Mouse (Mus musculus) liver, embryonic 15.5 days (tissue): Measurements from ENCODE around the gene Lysmd3. TPM values are rescaled to one million over a fixed set of nuclear protein-coding genes. Genes with fewer than 3 reads are reported as not detected.
"Not testable (repeated sequence)": the region's sequence is repeated elsewhere in the genome, so short reads cannot be mapped to it uniquely, and the experiment has no call there.

ENCODE experiments used
- ATAC-seq: fragments of 200-750 bp; cut with Nextera tagmentation; 2 replicates; pipeline ENCODE4 v1.8.0; 2017; ENCODE audit warnings: moderate number of reproducible peaks, mild to moderate bottlenecking, moderate library complexity; ENCODE audit not compliant: insufficient read depth
- H3K27ac ChIP-seq: fragments of 300-500 bp; sonication (generic); replicated peaks from 2 replicates; pipeline ENCODE4 v1.5.1; 2015; ENCODE audit warnings: mild to moderate bottlenecking, inconsistent platforms
- H3K27me3 ChIP-seq: fragments of 300-500 bp; sonication (generic); 2 replicates; pipeline ENCODE4 v1.6.1; 2015; ENCODE audit warnings: mild to moderate bottlenecking, inconsistent platforms
- H3K36me3 ChIP-seq: fragments of 300-500 bp; sonication (generic); replicated peaks from 2 replicates; pipeline ENCODE4 v1.6.1; 2015; ENCODE audit warnings: moderate library complexity, mild to moderate bottlenecking, inconsistent platforms
- H3K4me1 ChIP-seq: fragments of 300-500 bp; sonication (generic); replicated peaks from 2 replicates; pipeline ENCODE4 v1.6.1; 2015; ENCODE audit warnings: inconsistent platforms
- H3K4me2 ChIP-seq: fragments of 300-500 bp; sonication (generic); 2 replicates; pipeline ENCODE4 v1.6.1; 2015; ENCODE audit warnings: moderate library complexity, mild to moderate bottlenecking, inconsistent platforms
- H3K4me3 ChIP-seq: fragments of 300-500 bp; sonication (generic); replicated peaks from 2 replicates; pipeline ENCODE4 v1.5.1; 2015; ENCODE audit warnings: mild to moderate bottlenecking, inconsistent platforms
- H3K9ac ChIP-seq: fragments of 300-500 bp; sonication (generic); 2 replicates; pipeline ENCODE4 v1.6.1; 2015; ENCODE audit warnings: moderate library complexity, mild to moderate bottlenecking, inconsistent platforms
- H3K9me3 ChIP-seq: fragments of 300-500 bp; sonication (generic); replicated peaks from 2 replicates; pipeline ENCODE4 v1.6.1; 2016; ENCODE audit warnings: inconsistent platforms
- WGBS: fragments of 180-500 bp; shearing (Covaris S2); methylation state at CpG from one replicate; pipeline ENCODE4 v1.1.7; 2015; ENCODE audit warnings: mixed read lengths; ENCODE audit not compliant: insufficient replicate concordance; 5-methylcytosine and 5-hydroxymethylcytosine counted together
- polyA plus RNA-seq: library from polyadenylated mRNA; unstranded; fragments of >200 nt; fragmentation: Nextera tagmentation; extraction: Ambion mirVana; gene quantifications from 2 replicates; pipeline ENCODE4 v1.2.1, GENCODE M21; 2015

Lysmd3 gene
- 16.0 and 18.6 TPM in 2 replicates for polyA plus RNA-seq

DNA sequence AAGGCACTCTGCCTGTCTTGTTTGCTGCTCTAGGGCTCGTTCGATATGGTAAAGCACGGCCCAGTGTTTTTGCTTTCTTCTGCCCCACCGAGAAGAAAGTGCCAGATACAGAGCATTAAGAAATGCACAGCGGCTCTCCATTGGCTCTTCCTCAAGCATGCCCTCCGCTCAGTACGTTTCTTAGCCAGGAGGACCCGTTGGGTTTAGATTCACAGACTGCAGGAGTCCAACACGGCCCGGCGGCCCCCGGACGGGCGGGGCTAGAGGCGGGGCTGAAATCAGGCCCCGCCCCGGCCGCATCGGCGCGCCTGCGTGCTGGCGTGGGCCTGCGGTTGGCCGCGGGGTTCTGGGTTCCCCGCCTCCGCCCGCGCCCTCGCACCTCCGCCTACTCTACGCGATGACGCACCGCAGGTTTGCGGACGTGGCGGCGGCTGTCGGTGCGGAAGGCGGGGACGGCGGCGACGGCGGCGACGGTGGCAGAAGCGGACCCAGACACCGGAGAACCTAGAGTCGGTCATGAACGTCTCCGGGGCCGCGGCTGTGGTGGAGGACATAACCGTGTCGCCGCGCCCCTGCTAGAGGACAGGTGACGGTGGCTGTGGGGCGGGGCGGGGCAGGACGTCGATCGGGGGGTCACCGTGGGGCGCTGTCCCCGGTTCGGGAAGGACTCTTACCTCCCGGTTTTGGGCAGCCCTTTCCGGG lies at the start of gene Lysmd3:
Gene Lysmd3 (plus strand): TSS at position 313 of the 702 bp plus-strand sequence.
- Histone ChIP-seq H3K36me3 (no peaks in the 10 kb centered on the region), H3K27ac (peak within 1 kb of the TSS; percentile 96), H3K9me3 (no peaks in the 10 kb centered on the region), H3K27me3 (no peaks in the 10 kb centered on the region), H3K4me3 (peak within 1 kb of the TSS; percentile 82), H3K4me1 (peaks cover 44% of the 10 kb centered on the region), H3K4me2 (peak within 1 kb of the TSS; percentile 82), H3K9ac (peak within 1 kb of the TSS; percentile 90)
- WGBS, result under 1% methylated on average over 73 of the region's 73 CpGs
- ATAC-seq, result peak; percentile 99

DNA sequence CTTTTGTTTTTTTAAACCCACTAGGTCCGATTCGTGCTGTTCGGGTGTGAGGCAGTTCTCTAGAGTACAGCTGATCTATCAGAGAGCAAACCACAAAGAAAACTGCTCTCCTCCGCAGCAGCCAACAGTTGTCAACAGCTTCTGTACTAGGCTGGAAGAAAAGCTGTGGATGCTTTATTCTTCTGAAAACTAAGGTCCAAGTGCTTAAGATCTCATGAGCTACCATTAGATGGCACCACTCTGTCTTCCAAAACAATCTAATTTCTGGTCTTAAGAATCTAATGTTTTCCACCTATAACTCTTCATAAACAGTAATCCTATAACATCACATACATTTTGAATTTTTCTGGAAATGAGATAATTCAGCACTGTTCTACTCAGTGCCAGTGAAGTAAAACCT lies 47.1 kb upstream of the Lysmd3 start:
- H3K4me2 ChIP-seq, result no peak overlapping the region
- no peak overlapping the region for H3K4me3 ChIP-seq
- H3K9ac ChIP-seq, result no peak overlapping the region
- H3K9me3 ChIP-seq, result no peaks in the 10 kb centered on the region
- no peak overlapping the region for H3K27ac ChIP-seq
- WGBS, result 59% methylated on average over 4 of the region's 4 CpGs
- no peaks in the 10 kb centered on the region for H3K4me1 ChIP-seq
- no peak for ATAC-seq
- H3K27me3 ChIP-seq, result no peaks in the 10 kb centered on the region
- H3K36me3 ChIP-seq, result no peaks in the 10 kb centered on the region

GRCm38 (mm10) chr13:81627861-81628260 lies 29.6 kb upstream of the Lysmd3 start:
- not testable (repeated sequence) for H3K4me1 ChIP-seq, H3K4me3 ChIP-seq, ATAC-seq, H3K27ac ChIP-seq, H3K9me3 ChIP-seq, H3K9ac ChIP-seq, H3K4me2 ChIP-seq, H3K36me3 ChIP-seq
- WGBS, result 43% methylated on average over 1 of the region's 1 CpGs
- H3K27me3 ChIP-seq, result peaks cover 32% of the 10 kb centered on the region

DNA sequence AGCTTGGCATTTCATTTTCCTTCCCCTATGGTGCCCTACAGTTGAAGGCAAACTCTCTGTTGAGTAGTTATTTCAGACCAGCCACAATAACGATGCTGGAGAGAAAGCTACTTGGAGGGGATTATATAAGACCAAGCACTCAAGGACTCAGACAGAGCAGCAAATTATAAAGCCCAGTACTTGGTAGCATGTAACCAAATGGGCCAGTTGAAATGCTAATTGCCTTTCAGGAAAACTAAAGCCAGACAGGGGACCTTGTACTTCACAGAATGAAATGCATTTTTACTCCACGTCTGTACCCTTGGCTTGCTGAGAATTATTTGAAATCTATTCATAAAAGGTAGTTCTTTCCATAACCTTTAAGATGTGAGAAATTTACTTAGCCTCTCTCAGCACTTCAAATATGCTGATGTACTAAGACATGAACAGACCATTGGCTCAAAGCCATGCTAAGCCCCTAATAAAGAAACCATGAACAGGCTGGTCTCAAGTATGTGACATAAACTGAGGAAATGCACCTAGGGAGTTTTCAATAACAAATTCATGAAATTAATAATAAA lies 28.8 kb upstream of the Lysmd3 start:
- Histone ChIP-seq H3K9ac (no peak overlapping the region), H3K27ac (no peak overlapping the region), H3K4me1 (peaks cover 9% of the 10 kb centered on the region), H3K27me3 (peaks cover 40% of the 10 kb centered on the region), H3K4me3 (no peak overlapping the region), H3K9me3 (no peaks in the 10 kb centered on the region), H3K36me3 (no peaks in the 10 kb centered on the region), H3K4me2 (no peak overlapping the region)
- 52% methylated on average over 2 of the region's 2 CpGs for WGBS
- no peak for ATAC-seq

DNA sequence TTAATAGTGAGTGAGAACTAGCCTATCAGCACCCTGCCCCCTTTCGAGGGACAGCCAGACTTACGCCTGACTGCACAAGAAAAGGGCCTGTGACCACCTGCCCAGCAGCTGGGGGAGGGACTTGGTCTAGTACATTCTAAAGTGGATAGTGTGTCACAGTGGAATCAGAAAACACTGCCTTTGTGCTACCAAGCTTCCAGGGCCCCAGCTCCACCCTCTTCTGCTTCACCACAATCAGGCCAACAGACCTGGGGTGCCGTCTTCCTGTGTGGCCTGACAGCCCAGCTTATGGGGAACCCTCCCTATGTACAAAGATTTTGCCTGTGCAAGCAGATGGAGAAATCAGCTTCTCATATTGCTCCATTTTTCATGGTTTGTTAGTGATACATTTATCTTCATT lies 28.1 kb upstream of the Lysmd3 start:
- no peak overlapping the region for H3K27ac ChIP-seq
- peaks cover 9% of the 10 kb centered on the region for H3K4me1 ChIP-seq
- no peaks in the 10 kb centered on the region for H3K36me3 ChIP-seq
- no peak overlapping the region for H3K9ac ChIP-seq
- no peak overlapping the region for H3K4me3 ChIP-seq
- no peaks in the 10 kb centered on the region for H3K9me3 ChIP-seq
- H3K27me3 ChIP-seq, result peaks cover 47% of the 10 kb centered on the region
- ATAC-seq, result no peak
- no peak overlapping the region for H3K4me2 ChIP-seq
- WGBS, result 50% methylated on average over 3 of the region's 3 CpGs

DNA sequence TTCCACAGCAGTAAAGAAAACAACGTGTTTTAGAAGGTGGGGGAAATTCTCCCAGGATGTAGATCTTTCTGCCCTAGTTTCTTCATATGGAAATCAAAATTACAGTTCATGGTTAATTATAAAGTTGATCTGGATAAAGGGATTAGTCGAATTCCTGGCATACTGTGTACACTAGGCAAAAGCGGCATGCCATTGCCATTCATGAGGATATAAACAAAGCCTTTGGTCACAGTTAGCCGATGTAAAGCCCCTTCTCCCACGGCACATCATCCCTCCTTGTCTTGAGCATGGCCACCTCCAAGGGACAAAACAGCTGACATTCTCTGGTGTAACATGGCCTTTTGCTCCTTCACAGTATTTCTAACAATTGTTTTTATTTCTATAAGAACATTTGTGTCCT lies 26.9 kb upstream of the Lysmd3 start:
- Histone ChIP-seq H3K9me3 (no peaks in the 10 kb centered on the region), H3K27ac (no peak overlapping the region), H3K36me3 (no peaks in the 10 kb centered on the region), H3K27me3 (peaks cover 59% of the 10 kb centered on the region), H3K4me3 (no peak overlapping the region), H3K4me2 (no peak overlapping the region), H3K4me1 (peaks cover 9% of the 10 kb centered on the region), H3K9ac (no peak overlapping the region)
- ATAC-seq, result no peak
- 64% methylated on average over 5 of the region's 5 CpGs for WGBS

DNA sequence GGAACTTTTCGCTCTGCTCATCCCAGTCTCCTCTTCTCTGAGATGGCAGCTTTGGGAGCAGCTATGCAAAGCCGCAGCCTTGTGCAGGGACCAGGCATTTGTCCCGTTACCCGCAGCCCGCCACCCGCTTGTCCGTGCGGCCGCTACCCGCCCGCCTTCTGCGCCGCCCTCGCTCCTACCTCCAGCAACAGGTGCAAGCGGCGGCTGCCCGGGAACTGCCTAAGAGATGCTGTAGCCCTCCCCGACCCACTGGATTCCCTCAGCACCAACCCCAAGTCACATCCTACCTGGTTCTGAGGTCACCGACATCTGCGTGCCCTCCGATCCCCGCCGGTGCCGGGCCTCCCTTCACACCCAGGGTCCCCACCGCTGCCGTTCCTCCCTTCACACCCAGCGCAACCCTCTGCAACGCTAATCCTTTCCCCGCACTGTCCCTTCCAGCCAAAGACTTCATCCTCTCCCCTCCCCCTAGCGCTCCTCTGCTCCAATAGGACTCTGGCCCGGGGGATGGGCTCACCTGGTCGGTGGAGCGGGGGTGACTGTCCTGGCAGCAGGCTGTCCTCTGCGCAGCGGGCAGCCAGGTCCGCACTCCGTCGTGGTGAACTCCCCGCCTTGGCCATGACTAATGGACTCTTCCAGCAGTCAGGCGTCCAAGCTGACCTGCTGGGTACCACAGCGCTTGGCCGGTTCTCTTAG lies 24.6 kb upstream of the Lysmd3 start, which contains the start of gene Adgrv1:
Gene Adgrv1 (minus strand): TSS at position 435 of the 696 bp plus-strand sequence.
- H3K9me3 ChIP-seq, result no peaks in the 10 kb centered on the region
- peak within 1 kb of the TSS; percentile 50 for H3K4me2 ChIP-seq
- peak within 1 kb of the TSS; percentile 31 for H3K4me3 ChIP-seq
- 3% methylated on average over 42 of the region's 42 CpGs for WGBS
- H3K9ac ChIP-seq, result no peak within 1 kb of the TSS
- peak; percentile 84 for ATAC-seq
- H3K4me1 ChIP-seq, result peaks cover 9% of the 10 kb centered on the region
- H3K27ac ChIP-seq, result no peak within 1 kb of the TSS
- peaks cover 78% of the 10 kb centered on the region for H3K27me3 ChIP-seq
- no peaks in the 10 kb centered on the region for H3K36me3 ChIP-seq

- WGBS, result 44% methylated on average over 4 of the region's 4 CpGs
- no peak overlapping the region for H3K27ac ChIP-seq
- no peak overlapping the region for H3K4me2 ChIP-seq
- H3K27me3 ChIP-seq, result peaks cover 29% of the 10 kb centered on the region
- ATAC-seq, result no peak
- no peaks in the 10 kb centered on the region for H3K36me3 ChIP-seq
- H3K9me3 ChIP-seq, result no peaks in the 10 kb centered on the region
- H3K4me3 ChIP-seq, result no peak overlapping the region
- H3K9ac ChIP-seq, result no peak overlapping the region
- peaks cover 34% of the 10 kb centered on the region for H3K4me1 ChIP-seq
Observed at GRCm38 (mm10) chr13:81639624-81640023, 17.8 kb upstream of the Lysmd3 start.

- Histone ChIP-seq H3K36me3 (no peaks in the 10 kb centered on the region), H3K4me1 (peaks cover 44% of the 10 kb centered on the region), H3K27me3 (peaks cover 18% of the 10 kb centered on the region; the same call in 1 of the 2 replicates), H3K9ac (no peak overlapping the region), H3K27ac (no peak overlapping the region), H3K9me3 (no peaks in the 10 kb centered on the region), H3K4me3 (no peak overlapping the region), H3K4me2 (no peak overlapping the region)
- 44% methylated on average over 6 of the region's 6 CpGs for WGBS
- no peak for ATAC-seq
Observed at GRCm38 (mm10) chr13:81640881-81641280, 16.6 kb upstream of the Lysmd3 start.

DNA sequence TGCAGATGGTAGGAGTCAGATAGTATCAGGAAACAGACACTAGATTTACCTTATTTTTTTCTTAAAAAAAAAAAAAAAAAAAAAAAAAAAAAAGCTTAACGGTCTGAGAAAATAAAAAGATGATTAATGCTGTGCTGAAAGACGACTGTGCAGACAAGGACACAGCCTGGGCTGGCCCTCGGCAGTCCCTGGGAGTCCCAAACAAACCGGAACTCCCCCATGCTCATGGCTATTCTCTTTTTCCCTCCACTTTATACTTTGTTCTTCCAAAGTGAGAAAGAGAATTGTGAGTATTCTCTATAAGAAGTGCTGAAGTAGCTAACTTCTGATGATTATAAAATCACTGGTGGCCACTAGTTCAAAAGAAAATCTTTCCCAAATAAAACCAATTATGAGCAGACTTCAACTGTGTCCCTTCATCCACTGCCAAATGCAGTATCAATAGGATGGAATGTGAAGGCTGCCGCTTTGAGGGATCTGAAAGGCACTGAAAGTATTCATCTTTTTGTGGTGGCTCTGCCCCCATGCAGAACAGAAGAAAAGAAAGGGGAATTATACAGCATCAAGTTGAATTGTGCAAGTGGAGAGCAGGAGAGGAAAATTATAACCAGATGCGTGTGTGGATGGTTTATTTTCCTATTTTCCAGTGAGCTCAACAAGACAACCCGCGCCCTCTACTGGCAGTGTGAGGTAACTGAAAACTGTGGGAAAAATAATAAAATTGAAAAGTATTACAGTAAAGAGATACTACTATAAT lies 16.0 kb upstream of the Lysmd3 start:
- Histone ChIP-seq H3K27me3 (peaks cover 12% of the 10 kb centered on the region; the same call in 1 of the 2 replicates), H3K9ac (0 out of 2 replicates have a peak overlapping the region, but pooled peaks have one; percentile 10), H3K27ac (peak overlapping the region; percentile 57; the same call in 1 of the 2 replicates), H3K9me3 (no peaks in the 10 kb centered on the region), H3K4me2 (peak overlapping the region; percentile 50), H3K4me1 (peaks cover 50% of the 10 kb centered on the region), H3K4me3 (no peak overlapping the region), H3K36me3 (no peaks in the 10 kb centered on the region)
- WGBS, result 25% methylated on average over 8 of the region's 8 CpGs
- no peak for ATAC-seq
